Mouse (Mus musculus): ENCODE results near the gene Baz2b.

The Baz2b gene

DNA sequence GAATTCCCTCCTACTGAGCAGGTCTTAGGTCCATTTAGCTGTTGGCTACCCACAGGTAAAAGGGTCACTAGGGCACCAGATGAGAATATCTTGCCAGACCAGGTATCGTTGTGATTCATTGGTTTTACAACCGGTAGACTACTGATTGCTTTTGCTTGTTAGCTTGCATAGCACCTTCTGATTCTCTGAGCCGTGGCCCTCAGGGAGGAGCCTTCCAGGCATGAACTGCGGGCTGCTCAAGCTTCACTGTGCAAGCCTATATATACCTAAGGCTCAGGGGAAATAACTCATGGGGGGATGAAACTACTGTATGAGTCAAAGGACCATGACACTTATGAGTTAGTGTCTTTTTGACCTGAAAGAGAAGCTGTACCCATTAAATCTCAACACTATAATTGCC is 42.8 kb downstream of the Baz2b start:
- no peaks in the 10 kb centered on the region for H3K27me3 ChIP-seq (ENCODE audit: insufficient read depth, low read length)
- no peak overlapping the region for H3K4me3 ChIP-seq (replicated peaks; ENCODE audit: low read length)
- H3K9me3 ChIP-seq (ENCODE audit: low read length), result peaks cover 6% of the 10 kb centered on the region; the same call in 1 of the 2 replicates

DNA sequence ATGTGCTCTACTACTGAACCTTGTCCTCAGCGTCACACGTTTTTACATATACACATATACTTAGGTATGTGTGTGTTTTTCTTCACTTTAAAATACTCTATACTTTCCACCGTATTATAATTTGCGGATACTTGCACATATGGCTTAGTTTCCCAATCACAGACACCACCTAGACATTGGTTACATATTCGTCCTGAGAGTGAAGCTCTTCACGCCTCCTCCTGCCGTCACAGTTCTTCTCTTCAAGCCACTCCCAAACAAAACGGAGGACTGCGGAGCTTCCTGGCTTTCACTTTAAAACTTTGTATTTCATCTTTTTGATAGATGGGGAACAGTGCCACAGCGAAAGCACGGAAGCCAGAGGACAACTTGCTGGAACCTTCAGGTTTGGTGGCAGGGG is 44.0 kb downstream of the Baz2b start:
- H3K9me3 ChIP-seq (ENCODE audit: low read length), result peaks cover 6% of the 10 kb centered on the region; the same call in 1 of the 2 replicates
- no peak for TF ChIP-seq NANOG (IDR thresholded peaks at IDR 0.05; ENCODE audit: borderline replicate concordance, low read length)
- no peak for TF ChIP-seq POU5F1 (IDR thresholded peaks at IDR 0.05; ENCODE audit: borderline replicate concordance, low read length)
- no peak for TF ChIP-seq CTCF (conservative IDR thresholded peaks at IDR 0.05; ENCODE audit: low read length)
- H3K27me3 ChIP-seq (ENCODE audit: insufficient read depth, low read length), result no peaks in the 10 kb centered on the region
- H3K4me1 ChIP-seq (replicated peaks; ENCODE audit: low read depth, low read length), result no peaks in the 10 kb centered on the region
- no peaks in the 10 kb centered on the region for H3K36me3 ChIP-seq (ENCODE audit: insufficient read depth, low read length)
- no peak overlapping the region for H3K4me3 ChIP-seq (replicated peaks; ENCODE audit: low read length)

More for the DNA sequence above, 42.8 kb downstream of the Baz2b start:
- H3K36me3 ChIP-seq (ENCODE audit: insufficient read depth, low read length), result no peaks in the 10 kb centered on the region
- TF ChIP-seq POU5F1 (IDR thresholded peaks at IDR 0.05; ENCODE audit: borderline replicate concordance, low read length), result no peak
- TF ChIP-seq CTCF (conservative IDR thresholded peaks at IDR 0.05; ENCODE audit: low read length), result no peak
- TF ChIP-seq NANOG (IDR thresholded peaks at IDR 0.05; ENCODE audit: borderline replicate concordance, low read length), result no peak
- no peaks in the 10 kb centered on the region for H3K4me1 ChIP-seq (replicated peaks; ENCODE audit: low read depth, low read length)

- Histone ChIP-seq H3K4me1 (replicated peaks; ENCODE audit: low read depth, low read length) (no peaks in the 10 kb centered on the region), H3K36me3 (ENCODE audit: insufficient read depth, low read length) (no peaks in the 10 kb centered on the region), H3K4me3 (replicated peaks; ENCODE audit: low read length) (no peak overlapping the region), H3K9me3 (ENCODE audit: low read length) (no peaks in the 10 kb centered on the region), H3K27me3 (ENCODE audit: insufficient read depth, low read length) (no peaks in the 10 kb centered on the region)
- TF ChIP-seq NANOG (IDR thresholded peaks at IDR 0.05; ENCODE audit: borderline replicate concordance, low read length) (no peak), CTCF (conservative IDR thresholded peaks at IDR 0.05; ENCODE audit: low read length) (no peak), POU5F1 (IDR thresholded peaks at IDR 0.05; ENCODE audit: borderline replicate concordance, low read length) (no peak)
These were observed 45.9 kb downstream of the Baz2b start for GRCm38 (mm10) chr2:60163744-60164143.

- H3K27me3 ChIP-seq (ENCODE audit: insufficient read depth, low read length), result no peaks in the 10 kb centered on the region
- H3K9me3 ChIP-seq (ENCODE audit: low read length), result no peaks in the 10 kb centered on the region
- no peaks in the 10 kb centered on the region for H3K36me3 ChIP-seq (ENCODE audit: insufficient read depth, low read length)
- peaks cover 8% of the 10 kb centered on the region for H3K4me1 ChIP-seq (replicated peaks; ENCODE audit: low read depth, low read length)
- no peak for TF ChIP-seq CTCF (conservative IDR thresholded peaks at IDR 0.05; ENCODE audit: low read length)
- no peak for TF ChIP-seq NANOG (IDR thresholded peaks at IDR 0.05; ENCODE audit: borderline replicate concordance, low read length)
- no peak for TF ChIP-seq POU5F1 (IDR thresholded peaks at IDR 0.05; ENCODE audit: borderline replicate concordance, low read length)
- no peak overlapping the region for H3K4me3 ChIP-seq (replicated peaks; ENCODE audit: low read length)
These were observed 57.2 kb downstream of the Baz2b start for GRCm38 (mm10) chr2:60152481-60152880.

DNA sequence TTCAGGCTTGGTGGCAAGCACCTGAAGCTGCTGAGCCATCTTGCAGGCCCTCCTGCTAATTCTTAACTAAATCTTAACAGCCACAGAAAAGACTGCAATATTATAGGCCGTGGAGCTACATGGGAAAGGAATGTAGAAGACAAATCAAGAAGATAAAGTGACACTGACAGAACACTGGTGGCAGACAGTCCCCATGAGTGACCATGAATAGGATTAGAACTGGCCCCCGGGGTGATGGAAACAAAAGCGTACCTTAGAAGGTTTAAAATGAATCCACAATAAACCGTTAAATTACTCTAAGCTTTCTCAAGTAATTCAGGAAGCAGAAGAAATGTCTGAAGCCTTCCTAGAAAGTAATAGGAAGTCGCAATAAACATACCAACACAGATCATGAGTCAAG is 61.0 kb downstream of the Baz2b start:
- no peaks in the 10 kb centered on the region for H3K36me3 ChIP-seq (ENCODE audit: insufficient read depth, low read length)
- TF ChIP-seq NANOG (IDR thresholded peaks at IDR 0.05; ENCODE audit: borderline replicate concordance, low read length) (no peak), CTCF (conservative IDR thresholded peaks at IDR 0.05; ENCODE audit: low read length) (no peak), POU5F1 (IDR thresholded peaks at IDR 0.05; ENCODE audit: borderline replicate concordance, low read length) (no peak)
- no peaks in the 10 kb centered on the region for H3K9me3 ChIP-seq (ENCODE audit: low read length)
- H3K4me1 ChIP-seq (replicated peaks; ENCODE audit: low read depth, low read length), result peaks cover 37% of the 10 kb centered on the region
- no peaks in the 10 kb centered on the region; the same call in 1 of the 2 replicates for H3K27me3 ChIP-seq (ENCODE audit: insufficient read depth, low read length)
- H3K4me3 ChIP-seq (replicated peaks; ENCODE audit: low read length), result no peak overlapping the region

DNA sequence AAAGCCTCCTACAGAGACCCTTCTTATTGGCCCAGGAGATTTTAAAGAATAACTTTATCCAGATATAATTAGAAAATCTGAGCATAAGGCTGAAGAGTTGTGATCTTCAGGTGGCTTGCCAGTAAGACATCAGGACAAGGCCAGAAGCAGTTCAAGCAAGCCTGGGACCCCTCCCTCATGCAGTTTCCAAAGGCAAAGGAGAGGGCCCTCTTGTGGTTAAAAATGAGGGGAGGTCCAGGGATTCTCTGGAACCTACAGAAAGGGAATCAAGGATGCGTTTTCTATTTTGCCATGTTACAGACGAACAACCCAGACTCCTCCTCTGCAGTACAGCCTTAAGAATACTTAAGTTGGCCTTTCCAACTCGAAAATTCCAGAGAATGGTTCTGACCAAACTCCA is 62.2 kb downstream of the Baz2b start:
- peaks cover 44% of the 10 kb centered on the region for H3K4me1 ChIP-seq (replicated peaks; ENCODE audit: low read depth, low read length)
- H3K9me3 ChIP-seq (ENCODE audit: low read length), result no peaks in the 10 kb centered on the region
- no peaks in the 10 kb centered on the region; the same call in 1 of the 2 replicates for H3K27me3 ChIP-seq (ENCODE audit: insufficient read depth, low read length)
- H3K36me3 ChIP-seq (ENCODE audit: insufficient read depth, low read length), result no peaks in the 10 kb centered on the region
- TF ChIP-seq POU5F1 (IDR thresholded peaks at IDR 0.05; ENCODE audit: borderline replicate concordance, low read length) (no peak), CTCF (conservative IDR thresholded peaks at IDR 0.05; ENCODE audit: low read length) (peak; percentile 63)
- H3K4me3 ChIP-seq (replicated peaks; ENCODE audit: low read length), result no peak overlapping the region

GRCm38 (mm10) chr2:60145742-60146141 is 63.9 kb downstream of the Baz2b start:
- Histone ChIP-seq H3K4me3 (replicated peaks; ENCODE audit: low read length) (no peak overlapping the region), H3K36me3 (ENCODE audit: insufficient read depth, low read length) (no peaks in the 10 kb centered on the region), H3K9me3 (ENCODE audit: low read length) (no peaks in the 10 kb centered on the region), H3K27me3 (ENCODE audit: insufficient read depth, low read length) (no peaks in the 10 kb centered on the region; the same call in 1 of the 2 replicates), H3K4me1 (replicated peaks; ENCODE audit: low read depth, low read length) (peaks cover 50% of the 10 kb centered on the region)
- TF ChIP-seq NANOG (IDR thresholded peaks at IDR 0.05; ENCODE audit: borderline replicate concordance, low read length) (no peak; the same call in 1 of the 2 replicates), POU5F1 (IDR thresholded peaks at IDR 0.05; ENCODE audit: borderline replicate concordance, low read length) (no peak), CTCF (conservative IDR thresholded peaks at IDR 0.05; ENCODE audit: low read length) (no peak)

DNA sequence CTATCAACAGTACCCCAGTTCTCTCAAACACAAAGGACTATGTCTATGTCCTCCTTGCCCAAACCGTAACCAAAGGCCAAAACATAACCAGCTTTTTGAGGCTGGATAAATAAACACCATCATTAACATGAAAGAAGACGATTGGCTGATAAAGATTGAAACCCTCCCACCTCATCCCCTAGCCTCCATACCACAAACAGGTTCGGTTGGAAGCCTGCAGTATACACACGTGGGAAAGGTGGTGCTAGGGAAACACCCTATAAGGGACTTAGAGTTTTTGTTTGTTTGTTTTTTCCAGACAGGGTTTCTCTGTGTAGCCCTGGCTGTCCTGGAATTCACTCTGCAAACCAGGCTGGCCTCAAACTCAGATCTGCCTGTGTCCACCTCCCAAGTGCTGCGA is 66.3 kb downstream of the Baz2b start:
- Histone ChIP-seq H3K36me3 (ENCODE audit: insufficient read depth, low read length) (no peaks in the 10 kb centered on the region), H3K4me3 (replicated peaks; ENCODE audit: low read length) (no peak overlapping the region), H3K9me3 (ENCODE audit: low read length) (no peaks in the 10 kb centered on the region), H3K4me1 (replicated peaks; ENCODE audit: low read depth, low read length) (peaks cover 48% of the 10 kb centered on the region), H3K27me3 (ENCODE audit: insufficient read depth, low read length) (no peaks in the 10 kb centered on the region; the same call in 1 of the 2 replicates)
- TF ChIP-seq NANOG (IDR thresholded peaks at IDR 0.05; ENCODE audit: borderline replicate concordance, low read length) (no peak), POU5F1 (IDR thresholded peaks at IDR 0.05; ENCODE audit: borderline replicate concordance, low read length) (no peak), CTCF (conservative IDR thresholded peaks at IDR 0.05; ENCODE audit: low read length) (no peak)

DNA sequence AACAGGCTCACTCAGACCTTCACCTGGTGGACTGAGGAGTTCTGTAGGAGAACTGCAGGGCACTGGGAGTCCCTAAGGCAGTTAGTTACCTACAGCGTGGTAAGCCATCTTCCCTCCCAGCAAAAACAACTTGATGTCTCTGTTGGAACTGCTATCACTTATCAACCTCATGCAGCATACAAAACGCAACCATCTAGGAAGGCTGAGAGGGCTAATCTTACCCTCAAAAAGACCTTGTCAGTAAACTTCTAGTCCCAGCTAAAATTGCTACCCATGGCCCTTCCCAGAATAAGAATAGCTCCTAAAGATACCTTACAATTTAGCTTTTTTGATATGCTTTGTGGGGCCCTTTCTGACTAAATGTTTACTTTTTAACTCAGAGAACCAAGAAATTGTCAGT is 67.4 kb downstream of the Baz2b start:
- no peak for TF ChIP-seq POU5F1 (IDR thresholded peaks at IDR 0.05; ENCODE audit: borderline replicate concordance, low read length)
- no peak for TF ChIP-seq CTCF (conservative IDR thresholded peaks at IDR 0.05; ENCODE audit: low read length)
- TF ChIP-seq NANOG (IDR thresholded peaks at IDR 0.05; ENCODE audit: borderline replicate concordance, low read length), result no peak
- Histone ChIP-seq H3K27me3 (ENCODE audit: insufficient read depth, low read length) (no peaks in the 10 kb centered on the region; the same call in 1 of the 2 replicates), H3K4me1 (replicated peaks; ENCODE audit: low read depth, low read length) (peaks cover 45% of the 10 kb centered on the region), H3K9me3 (ENCODE audit: low read length) (no peaks in the 10 kb centered on the region), H3K4me3 (replicated peaks; ENCODE audit: low read length) (no peak overlapping the region), H3K36me3 (ENCODE audit: insufficient read depth, low read length) (no peaks in the 10 kb centered on the region)
